Mouse (Mus musculus): ENCODE data around the gene Tbc1d10a. TPM values are rescaled to one million over a fixed set of nuclear protein-coding genes. Genes with fewer than 3 reads are reported as not detected.

Tbc1d10a gene
- total and polyA plus RNA-seq, 3 experiments, result 23.0 to 27.4 TPM; not detected in 1

DNA sequence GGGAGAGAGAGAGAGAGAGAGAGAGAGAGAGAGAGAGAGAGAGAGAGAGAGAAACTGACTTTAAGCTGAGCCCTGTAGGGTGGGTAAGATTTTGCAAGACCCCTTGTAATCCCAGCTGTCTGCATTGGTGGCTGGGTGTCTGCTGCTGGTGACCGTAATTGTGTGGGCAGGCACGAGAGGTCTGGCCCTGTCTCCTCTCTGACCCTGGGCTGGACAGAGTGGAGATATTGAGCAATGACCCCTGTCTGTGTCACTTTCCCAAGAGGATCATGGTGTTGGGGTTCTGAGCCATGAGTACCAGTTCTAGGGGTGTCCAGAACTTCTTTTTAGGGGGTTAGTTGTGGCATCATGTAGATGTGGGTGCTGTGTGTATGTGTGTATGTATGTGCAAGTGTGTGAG lies 37.6 kb downstream of the Tbc1d10a start:
- H3K79me2 ChIP-seq (ENCODE audit: control insufficient read depth, insufficient read depth, low read length, poor library complexity), result no peaks in the 10 kb centered on the region
- H3K9ac ChIP-seq (ENCODE audit: control insufficient read depth, low read depth, low read length, poor library complexity, severe bottlenecking), result no peak overlapping the region
- no peak overlapping the region for H3K4me3 ChIP-seq (ENCODE audit: control insufficient read depth in 1 of 2, insufficient read depth in 1 of 2, low read depth in 2 of 2, low read length in 2 of 2)
- DNase-seq (ENCODE audit: low read depth, low spot score), result no peak
- H3K36me3 ChIP-seq (ENCODE audit: control insufficient read depth in 1 of 2, insufficient read depth in 2 of 2, low read length in 2 of 2), result peaks cover 0 to 17% of the 10 kb centered on the region in 2 experiments; a peak in 2 of 4 replicates
- H3K27ac ChIP-seq (ENCODE audit: control insufficient read depth, low read depth, low read length), result no peak overlapping the region
- H3K27me3 ChIP-seq (ENCODE audit: control insufficient read depth in 1 of 2, insufficient read depth in 2 of 2, low read length in 2 of 2), result no peaks in the 10 kb centered on the region
- H3K9me3 ChIP-seq (replicated peaks; ENCODE audit: insufficient read depth, low read length), result no peaks in the 10 kb centered on the region
- peaks cover 4 to 24% of the 10 kb centered on the region in 2 experiments; a peak in 3 of 4 replicates for H3K4me1 ChIP-seq (ENCODE audit: control insufficient read depth in 1 of 2, insufficient read depth in 2 of 2, low read length in 2 of 2)
- TF ChIP-seq NELFE (IDR thresholded peaks at IDR 0.05; ENCODE audit: low read depth, low read length) (no peak), JUND (IDR thresholded peaks at IDR 0.05; ENCODE audit: low read depth, low read length) (0 out of 2 replicates have a peak, but pooled peaks have one; percentile 16), TBP (IDR thresholded peaks at IDR 0.05; ENCODE audit: low read depth, low read length) (no peak)

DNA sequence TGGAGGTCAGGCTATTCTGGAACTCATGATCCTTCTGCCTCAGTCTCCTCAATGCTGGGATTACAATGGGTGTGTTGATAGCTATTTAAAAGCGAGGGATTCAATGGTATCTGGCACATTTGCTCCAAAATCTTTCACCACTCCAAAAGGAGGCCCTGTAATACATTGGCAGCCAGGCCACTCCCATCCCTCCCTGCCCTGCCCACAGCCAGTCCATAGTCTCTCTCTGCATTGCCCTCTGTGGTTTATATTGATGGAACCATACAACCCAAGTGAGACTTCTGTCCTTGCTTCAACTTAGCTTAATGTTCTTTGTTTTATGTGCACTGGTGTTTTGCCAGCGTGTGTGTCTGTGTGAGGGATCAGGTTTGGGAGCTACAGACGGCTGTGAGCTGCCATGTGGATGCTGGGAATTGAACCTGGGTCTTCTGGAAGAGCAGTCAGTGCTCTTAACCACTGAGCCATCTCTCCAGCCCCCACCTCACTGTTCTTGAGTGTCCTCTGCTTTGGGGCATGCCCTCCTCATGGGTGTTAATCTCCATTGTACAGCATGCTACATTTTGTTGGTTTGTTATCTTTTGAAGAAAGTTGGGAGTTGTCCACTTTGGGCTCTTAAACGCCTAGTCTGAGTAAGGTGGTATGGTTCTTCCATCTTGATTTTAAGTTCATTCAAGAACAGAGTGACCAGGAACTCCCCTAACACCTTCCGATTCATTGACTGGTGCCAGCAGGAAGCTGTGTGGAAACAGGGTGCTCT lies 40.2 kb downstream of the Tbc1d10a start:
- TF ChIP-seq NELFE (IDR thresholded peaks at IDR 0.05; ENCODE audit: low read depth, low read length), result no peak
- TF ChIP-seq TAL1 (IDR thresholded peaks at IDR 0.05; ENCODE audit: low read length), result peak; percentile 23; the same call in 1 of the 2 replicates
- no peak for TF ChIP-seq RCOR1 (IDR thresholded peaks at IDR 0.05; ENCODE audit: low read depth, low read length)
- Histone ChIP-seq H3K4me3 (ENCODE audit: control insufficient read depth in 1 of 2, insufficient read depth in 1 of 2, low read depth in 2 of 2, low read length in 2 of 2) (no peak overlapping the region), H3K27ac (ENCODE audit: control insufficient read depth, low read depth, low read length) (no peak overlapping the region), H3K9me3 (replicated peaks; ENCODE audit: insufficient read depth, low read length) (no peaks in the 10 kb centered on the region), H3K9ac (ENCODE audit: control insufficient read depth, low read depth, low read length, poor library complexity, severe bottlenecking) (no peak overlapping the region), H3K4me1 (ENCODE audit: control insufficient read depth in 1 of 2, insufficient read depth in 2 of 2, low read length in 2 of 2) (peaks cover 4 to 24% of the 10 kb centered on the region in 2 experiments; a peak in 3 of 4 replicates), H3K36me3 (ENCODE audit: control insufficient read depth in 1 of 2, insufficient read depth in 2 of 2, low read length in 2 of 2) (peaks cover 0 to 17% of the 10 kb centered on the region in 2 experiments; a peak in 2 of 4 replicates), H3K27me3 (ENCODE audit: control insufficient read depth in 1 of 2, insufficient read depth in 2 of 2, low read length in 2 of 2) (no peaks in the 10 kb centered on the region), H3K79me2 (ENCODE audit: control insufficient read depth, insufficient read depth, low read length, poor library complexity) (no peaks in the 10 kb centered on the region)
- no peak for DNase-seq (ENCODE audit: low read depth, low spot score)

DNA sequence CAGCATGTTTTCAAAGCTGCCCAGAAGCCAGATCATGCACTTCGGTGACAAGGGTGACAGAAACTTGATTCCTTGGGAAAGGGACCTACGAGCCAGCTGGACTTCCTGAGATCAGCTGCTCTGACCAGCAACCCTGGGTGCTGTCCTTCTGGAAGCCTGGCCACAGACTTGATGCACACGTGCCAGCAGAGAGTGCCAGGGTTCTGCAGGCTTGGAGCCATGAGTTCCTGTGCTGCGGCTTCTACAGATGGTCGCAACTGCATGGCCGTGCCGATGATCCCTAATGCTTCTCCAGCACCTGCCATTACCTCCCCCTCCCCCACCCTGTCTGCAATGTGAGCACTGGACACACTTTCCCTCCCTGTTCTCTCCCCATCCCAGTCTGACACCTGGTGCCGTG lies 41.9 kb downstream of the Tbc1d10a start:
- H3K4me1 ChIP-seq (ENCODE audit: control insufficient read depth in 1 of 2, insufficient read depth in 2 of 2, low read length in 2 of 2), result peaks cover 2 to 17% of the 10 kb centered on the region in 2 experiments; a peak in 2 of 4 replicates

DNA sequence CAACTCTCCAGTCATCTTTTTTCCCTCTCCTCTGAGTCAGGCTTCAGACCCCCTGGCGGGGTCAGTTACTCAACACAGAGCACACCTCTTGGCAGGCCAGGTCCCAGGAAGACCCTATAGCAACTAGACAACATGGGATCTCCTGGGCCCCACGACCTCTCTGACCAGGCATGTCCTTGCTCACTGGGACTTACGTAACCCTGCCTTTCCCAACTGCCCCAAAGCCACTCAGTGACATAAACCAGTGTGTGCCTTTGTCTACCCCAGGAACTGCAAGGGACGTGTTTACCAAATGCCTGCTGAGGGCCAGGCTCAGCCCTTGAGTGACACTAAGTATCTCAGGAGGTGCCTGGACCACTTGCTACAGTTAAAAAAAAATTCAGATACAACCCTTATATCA lies 43.3 kb downstream of the Tbc1d10a start:
- H3K36me3 ChIP-seq (ENCODE audit: control insufficient read depth in 1 of 2, insufficient read depth in 2 of 2, low read length in 2 of 2), result peaks cover 0 to 5% of the 10 kb centered on the region in 2 experiments; a peak in 1 of 4 replicates
- H3K9me3 ChIP-seq (replicated peaks; ENCODE audit: insufficient read depth, low read length), result no peaks in the 10 kb centered on the region
- no peaks in the 10 kb centered on the region for H3K27me3 ChIP-seq (ENCODE audit: control insufficient read depth in 1 of 2, insufficient read depth in 2 of 2, low read length in 2 of 2)
- H3K27ac ChIP-seq (ENCODE audit: control insufficient read depth, low read depth, low read length), result no peak overlapping the region
- H3K4me3 ChIP-seq (ENCODE audit: control insufficient read depth in 1 of 2, insufficient read depth in 1 of 2, low read depth in 2 of 2, low read length in 2 of 2), result no peak overlapping the region
- no peak for DNase-seq (ENCODE audit: low read depth, low spot score)
- H3K79me2 ChIP-seq (ENCODE audit: control insufficient read depth, insufficient read depth, low read length, poor library complexity), result no peaks in the 10 kb centered on the region
- TF ChIP-seq SIN3A (IDR thresholded peaks at IDR 0.05; ENCODE audit: low read length) (no peak), TBP (IDR thresholded peaks at IDR 0.05; ENCODE audit: low read depth, low read length) (no peak), EP300 (IDR thresholded peaks at IDR 0.05; ENCODE audit: low read depth in 1 of 2, low read length in 2 of 2) (no peak), TAL1 (IDR thresholded peaks at IDR 0.05; ENCODE audit: low read length) (no peak), CHD1 (IDR thresholded peaks at IDR 0.05; ENCODE audit: low read depth, low read length) (no peak), BHLHE40 (IDR thresholded peaks at IDR 0.05; ENCODE audit: borderline replicate concordance, low read depth, low read length) (no peak), ZNF384 (IDR thresholded peaks at IDR 0.05; ENCODE audit: low read depth, low read length) (no peak), NRF1 (IDR thresholded peaks at IDR 0.05; ENCODE audit: insufficient read depth, low read depth, low read length, poor library complexity, severe bottlenecking) (no peak), ETS1 (IDR thresholded peaks at IDR 0.05; ENCODE audit: low read depth, low read length) (no peak), ZC3H11A (IDR thresholded peaks at IDR 0.05; ENCODE audit: low read depth, low read length) (no peak), KAT2A (conservative IDR thresholded peaks at IDR 0.05; ENCODE audit: low read depth, low read length) (no peak)
- H3K9ac ChIP-seq (ENCODE audit: control insufficient read depth, low read depth, low read length, poor library complexity, severe bottlenecking), result no peak overlapping the region
- peaks cover 0 to 15% of the 10 kb centered on the region in 2 experiments; a peak in 2 of 4 replicates for H3K4me1 ChIP-seq (ENCODE audit: control insufficient read depth in 1 of 2, insufficient read depth in 2 of 2, low read length in 2 of 2)

More for the DNA sequence above, 41.9 kb downstream of the Tbc1d10a start:
- Histone ChIP-seq H3K79me2 (ENCODE audit: control insufficient read depth, insufficient read depth, low read length, poor library complexity) (no peaks in the 10 kb centered on the region), H3K9me3 (replicated peaks; ENCODE audit: insufficient read depth, low read length) (no peaks in the 10 kb centered on the region), H3K27ac (ENCODE audit: control insufficient read depth, low read depth, low read length) (no peak overlapping the region), H3K27me3 (ENCODE audit: control insufficient read depth in 1 of 2, insufficient read depth in 2 of 2, low read length in 2 of 2) (no peaks in the 10 kb centered on the region), H3K9ac (ENCODE audit: control insufficient read depth, low read depth, low read length, poor library complexity, severe bottlenecking) (no peak overlapping the region), H3K36me3 (ENCODE audit: control insufficient read depth in 1 of 2, insufficient read depth in 2 of 2, low read length in 2 of 2) (peaks cover 0 to 10% of the 10 kb centered on the region in 2 experiments; a peak in 2 of 4 replicates), H3K4me3 (ENCODE audit: control insufficient read depth in 1 of 2, insufficient read depth in 1 of 2, low read depth in 2 of 2, low read length in 2 of 2) (no peak overlapping the region)
- DNase-seq (ENCODE audit: low read depth, low spot score), result no peak
- no peak for TF ChIP-seq RCOR1 (IDR thresholded peaks at IDR 0.05; ENCODE audit: low read depth, low read length)
- no peak for TF ChIP-seq ZNF384 (IDR thresholded peaks at IDR 0.05; ENCODE audit: low read depth, low read length)
- TF ChIP-seq CHD2 (IDR thresholded peaks at IDR 0.05; ENCODE audit: low read length), result no peak
